Mouse (Mus musculus): Measurements from ENCODE around the gene Plekhm1.

GRCm38 (mm10) chr11:103402738-103403137, 9.7 kb downstream of the Plekhm1 start:
- no peak for TF ChIP-seq CTCF (IDR thresholded peaks at IDR 0.05; ENCODE audit: control insufficient read depth, insufficient read depth, insufficient replicate concordance, low read depth, low read length)
- TF ChIP-seq POLR2A (IDR thresholded peaks at IDR 0.05; ENCODE audit: control insufficient read depth, low read depth, low read length), result no peak
